Mouse (Mus musculus): ENCODE measurements at regions not wholly inside any gene's neighbourhood (a gene's known extent, or its start where the extent isn't known, plus 50 kb on each side); places are given as distances from the start of the nearest gene placed in this dataset.

- WGBS, result 74% methylated on average over 3 of the region's 3 CpGs
- no peak overlapping the region for H3K9ac ChIP-seq (ENCODE audit: low read depth, low read length)
Observed at GRCm38 (mm10) chr3:27773176-27773575, 62.1 kb upstream of the Fndc3b start.

GRCm38 (mm10) chr3:27769438-27769837 lies 58.3 kb upstream of the Fndc3b start:
- no peaks in the 10 kb centered on the region for H3K36me3 ChIP-seq (ENCODE audit: control insufficient read depth, insufficient read depth, low read length)
- no peak overlapping the region for H3K27ac ChIP-seq (ENCODE audit: low read depth, low read length)
- WGBS, result 89% methylated on average over 5 of the region's 5 CpGs
- H3K27me3 ChIP-seq (ENCODE audit: control insufficient read depth, insufficient read depth, low read length), result no peaks in the 10 kb centered on the region
- no peak for ATAC-seq (ENCODE audit: low FRiP score, low TSS enrichment)
- 0 out of 2 replicates have a peak, but pooled peaks cover 5% of the 10 kb centered on the region for H3K4me1 ChIP-seq (ENCODE audit: control insufficient read depth, insufficient read depth, low read length)
- H3K4me2 ChIP-seq (replicated peaks; ENCODE audit: low read depth, low read length), result no peak overlapping the region
- no peak overlapping the region for H3K9ac ChIP-seq (ENCODE audit: low read depth, low read length)
- no peaks in the 10 kb centered on the region for H3K9me3 ChIP-seq (ENCODE audit: control insufficient read depth, low read length)
- no peak overlapping the region for H3K4me3 ChIP-seq (ENCODE audit: low read length)

More at GRCm38 (mm10) chr3:27773176-27773575, 62.1 kb upstream of the Fndc3b start:
- Histone ChIP-seq H3K27ac (ENCODE audit: low read depth, low read length) (no peak overlapping the region), H3K4me2 (replicated peaks; ENCODE audit: low read depth, low read length) (no peak overlapping the region), H3K36me3 (ENCODE audit: control insufficient read depth, insufficient read depth, low read length) (no peaks in the 10 kb centered on the region), H3K4me1 (ENCODE audit: control insufficient read depth, insufficient read depth, low read length) (no peaks in the 10 kb centered on the region), H3K4me3 (ENCODE audit: low read length) (no peak overlapping the region), H3K27me3 (ENCODE audit: control insufficient read depth, insufficient read depth, low read length) (no peaks in the 10 kb centered on the region), H3K9me3 (ENCODE audit: control insufficient read depth, low read length) (no peaks in the 10 kb centered on the region)
- ATAC-seq (ENCODE audit: low FRiP score, low TSS enrichment), result no peak

GRCm38 (mm10) chr3:27767188-27767587 lies 56.1 kb upstream of the Fndc3b start:
- no peak overlapping the region for H3K4me3 ChIP-seq (ENCODE audit: low read length)
- H3K27me3 ChIP-seq (ENCODE audit: control insufficient read depth, insufficient read depth, low read length), result no peaks in the 10 kb centered on the region
- H3K9me3 ChIP-seq (ENCODE audit: control insufficient read depth, low read length), result no peaks in the 10 kb centered on the region; the same call in 1 of the 2 replicates
- no peaks in the 10 kb centered on the region for H3K36me3 ChIP-seq (ENCODE audit: control insufficient read depth, insufficient read depth, low read length)
- H3K9ac ChIP-seq (ENCODE audit: low read depth, low read length), result no peak overlapping the region
- H3K4me2 ChIP-seq (replicated peaks; ENCODE audit: low read depth, low read length), result no peak overlapping the region
- 0 out of 2 replicates have a peak, but pooled peaks cover 5% of the 10 kb centered on the region for H3K4me1 ChIP-seq (ENCODE audit: control insufficient read depth, insufficient read depth, low read length)
- ATAC-seq (ENCODE audit: low FRiP score, low TSS enrichment), result no peak
- WGBS, result 70% methylated on average over 8 of the region's 8 CpGs
- H3K27ac ChIP-seq (ENCODE audit: low read depth, low read length), result no peak overlapping the region

- no peak for ATAC-seq (ENCODE audit: low FRiP score, low TSS enrichment)
- 66% methylated on average over 6 of the region's 6 CpGs for WGBS
Observed at GRCm38 (mm10) chr3:27766421-27766820, 55.3 kb upstream of the Fndc3b start.

GRCm38 (mm10) chr3:27765929-27766328 lies 54.8 kb upstream of the Fndc3b start:
- Histone ChIP-seq H3K9me3 (ENCODE audit: control insufficient read depth, low read length) (no peaks in the 10 kb centered on the region; the same call in 1 of the 2 replicates), H3K36me3 (ENCODE audit: control insufficient read depth, insufficient read depth, low read length) (no peaks in the 10 kb centered on the region), H3K27ac (ENCODE audit: low read depth, low read length) (no peak overlapping the region), H3K4me2 (replicated peaks; ENCODE audit: low read depth, low read length) (no peak overlapping the region), H3K27me3 (ENCODE audit: control insufficient read depth, insufficient read depth, low read length) (no peaks in the 10 kb centered on the region), H3K4me1 (ENCODE audit: control insufficient read depth, insufficient read depth, low read length) (0 out of 2 replicates have a peak, but pooled peaks cover 5% of the 10 kb centered on the region), H3K4me3 (ENCODE audit: low read length) (no peak overlapping the region), H3K9ac (ENCODE audit: low read depth, low read length) (no peak overlapping the region)
- no peak for ATAC-seq (ENCODE audit: low FRiP score, low TSS enrichment)
- 75% methylated on average over 7 of the region's 7 CpGs for WGBS

More at GRCm38 (mm10) chr3:27766421-27766820, 55.3 kb upstream of the Fndc3b start:
- H3K4me3 ChIP-seq (ENCODE audit: low read length), result no peak overlapping the region
- no peaks in the 10 kb centered on the region for H3K27me3 ChIP-seq (ENCODE audit: control insufficient read depth, insufficient read depth, low read length)
- 0 out of 2 replicates have a peak, but pooled peaks cover 5% of the 10 kb centered on the region for H3K4me1 ChIP-seq (ENCODE audit: control insufficient read depth, insufficient read depth, low read length)
- no peak overlapping the region for H3K27ac ChIP-seq (ENCODE audit: low read depth, low read length)
- H3K36me3 ChIP-seq (ENCODE audit: control insufficient read depth, insufficient read depth, low read length), result no peaks in the 10 kb centered on the region
- no peak overlapping the region for H3K4me2 ChIP-seq (replicated peaks; ENCODE audit: low read depth, low read length)
- H3K9me3 ChIP-seq (ENCODE audit: control insufficient read depth, low read length), result no peaks in the 10 kb centered on the region; the same call in 1 of the 2 replicates
- no peak overlapping the region for H3K9ac ChIP-seq (ENCODE audit: low read depth, low read length)

- Histone ChIP-seq H3K4me1 (ENCODE audit: control insufficient read depth, insufficient read depth, low read length) (0 out of 2 replicates have a peak, but pooled peaks cover 5% of the 10 kb centered on the region), H3K4me3 (ENCODE audit: low read length) (no peak overlapping the region), H3K27me3 (ENCODE audit: control insufficient read depth, insufficient read depth, low read length) (no peaks in the 10 kb centered on the region), H3K9ac (ENCODE audit: low read depth, low read length) (no peak overlapping the region), H3K27ac (ENCODE audit: low read depth, low read length) (no peak overlapping the region), H3K4me2 (replicated peaks; ENCODE audit: low read depth, low read length) (no peak overlapping the region), H3K36me3 (ENCODE audit: control insufficient read depth, insufficient read depth, low read length) (no peaks in the 10 kb centered on the region), H3K9me3 (ENCODE audit: control insufficient read depth, low read length) (no peaks in the 10 kb centered on the region; the same call in 1 of the 2 replicates)
- WGBS, result 76% methylated on average over 2 of the region's 2 CpGs
- ATAC-seq (ENCODE audit: low FRiP score, low TSS enrichment), result no peak
Observed at GRCm38 (mm10) chr3:27764556-27764955, 53.4 kb upstream of the Fndc3b start.

- ATAC-seq (ENCODE audit: low FRiP score, low TSS enrichment), result no peak
- no peak overlapping the region for H3K27ac ChIP-seq (ENCODE audit: low read depth, low read length)
- no peak overlapping the region for H3K4me2 ChIP-seq (replicated peaks; ENCODE audit: low read depth, low read length)
- no peak overlapping the region for H3K4me3 ChIP-seq (ENCODE audit: low read length)
- 48% methylated on average over 2 of the region's 2 CpGs for WGBS
- H3K36me3 ChIP-seq (ENCODE audit: control insufficient read depth, insufficient read depth, low read length), result no peaks in the 10 kb centered on the region
- no peaks in the 10 kb centered on the region; the same call in 1 of the 2 replicates for H3K9me3 ChIP-seq (ENCODE audit: control insufficient read depth, low read length)
- no peak overlapping the region for H3K9ac ChIP-seq (ENCODE audit: low read depth, low read length)
- H3K4me1 ChIP-seq (ENCODE audit: control insufficient read depth, insufficient read depth, low read length), result no peaks in the 10 kb centered on the region
- H3K27me3 ChIP-seq (ENCODE audit: control insufficient read depth, insufficient read depth, low read length), result no peaks in the 10 kb centered on the region
Observed at GRCm38 (mm10) chr3:27761031-27761430, 49.9 kb upstream of the Fndc3b start.

Data from kidney, embryonic 14.5 days (tissue).